Mouse (Mus musculus) liver, embryonic 11.5 days (tissue): ENCODE results near the gene Sfxn5. TPM values are rescaled to one million over a fixed set of nuclear protein-coding genes. Genes with fewer than 3 reads are reported as not detected.
A peak's percentile ranks its signal among the peaks of the same experiment; 100 is the strongest.

Source experiments
- ATAC-seq: fragments of 200-750 bp; cut with Nextera tagmentation; replicated peaks from 2 replicates; pipeline ENCODE4 v1.8.0; 2017; ENCODE audit warnings: moderate number of reproducible peaks, mild to moderate bottlenecking, moderate TSS enrichment, moderate library complexity; ENCODE audit not compliant: low FRiP score
- DNase-seq: peaks from one replicate; pipeline ENCODE4 v3.0.0-alpha.2; 2017; ENCODE audit warnings: low spot score
- H3K27ac ChIP-seq: fragments of 300-500 bp; sonication (generic); 2 replicates; pipeline ENCODE4 v1.5.1; 2014; ENCODE audit warnings: mild to moderate bottlenecking, low read depth, low read length, control low read depth
- H3K27me3 ChIP-seq: fragments of 300-500 bp; sonication (generic); replicated peaks from 2 replicates; pipeline ENCODE4 v1.6.1; 2014; ENCODE audit warnings: low read length, mixed read lengths; ENCODE audit not compliant: control insufficient read depth, insufficient read depth
- H3K36me3 ChIP-seq: fragments of 300-500 bp; sonication (generic); 2 replicates; pipeline ENCODE4 v1.6.1; 2014; ENCODE audit warnings: mild to moderate bottlenecking, low read length, moderate library complexity, mixed read lengths; ENCODE audit not compliant: control insufficient read depth, insufficient read depth
- H3K4me1 ChIP-seq: fragments of 300-500 bp; sonication (generic); replicated peaks from 2 replicates; pipeline ENCODE4 v1.6.1; 2014; ENCODE audit warnings: low read length, mixed read lengths; ENCODE audit not compliant: control insufficient read depth, insufficient read depth
- H3K4me2 ChIP-seq: fragments of 300-500 bp; sonication (generic); 2 replicates; pipeline ENCODE4 v1.6.1; 2014; ENCODE audit warnings: mild to moderate bottlenecking, control low read depth, moderate library complexity
- H3K4me3 ChIP-seq: fragments of 300-500 bp; sonication (generic); 2 replicates; pipeline ENCODE4 v1.5.1; 2014; ENCODE audit warnings: low read depth, low read length, control low read depth
- H3K9ac ChIP-seq: fragments of 300-500 bp; sonication (generic); 2 replicates; pipeline ENCODE4 v1.6.1; 2014; ENCODE audit warnings: low read depth, low read length, control low read depth
- H3K9me3 ChIP-seq: fragments of 300-500 bp; sonication (generic); 2 replicates; pipeline ENCODE4 v1.6.1; 2016; ENCODE audit warnings: low read length, inconsistent platforms, mixed read lengths; ENCODE audit not compliant: control insufficient read depth
- WGBS: fragments of 180-500 bp; shearing (Covaris S2); extraction: QIAGEN DNeasy Blood & Tissue Kit; methylation state at CpG from one replicate; pipeline ENCODE4 v1.1.7; 2014; 5-methylcytosine and 5-hydroxymethylcytosine counted together
- polyA plus RNA-seq: library from polyadenylated mRNA; unstranded; fragments of >200 nt; fragmentation: Nextera tagmentation; extraction: Ambion mirVana; gene quantifications from 2 replicates; pipeline ENCODE4 v1.2.1, GENCODE M21; 2014

Sfxn5 gene
- polyA plus RNA-seq, 1 experiment from 2014 or later: 3.8 TPM

DNA sequence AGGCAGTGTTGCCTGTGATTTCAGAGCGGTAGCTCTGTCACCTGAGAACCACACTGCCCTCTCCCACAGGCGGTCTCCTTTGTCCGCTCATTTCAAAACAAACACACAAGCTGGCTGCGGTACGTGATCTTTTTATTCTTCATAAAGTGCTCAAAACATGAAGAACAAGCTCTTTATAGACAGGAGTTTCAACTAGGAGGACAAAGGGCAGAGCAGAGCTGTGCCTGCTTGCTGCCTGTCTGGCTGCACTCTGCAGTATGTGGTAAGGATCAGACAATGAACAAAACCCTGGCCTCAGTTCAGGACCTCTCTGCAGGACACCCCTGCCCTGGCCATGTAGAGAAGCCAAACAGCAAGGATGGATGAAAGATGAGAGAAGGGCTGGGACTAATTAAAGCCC lies 1.6 kb upstream of the Sfxn5 start:
- 81% methylated on average over 5 of the region's 5 CpGs for WGBS
- H3K4me2 ChIP-seq: no peak overlapping the region
- H3K27me3 ChIP-seq: no peaks in the 10 kb centered on the region; the same call in 1 of the 2 replicates
- DNase-seq (no peak), ATAC-seq (no peak)
- H3K4me3 ChIP-seq: no peak overlapping the region
- H3K4me1 ChIP-seq: peaks cover 7% of the 10 kb centered on the region; the same call in 1 of the 2 replicates
- H3K9me3 ChIP-seq: no peaks in the 10 kb centered on the region
- H3K27ac ChIP-seq: no peak overlapping the region
- H3K36me3 ChIP-seq: no peaks in the 10 kb centered on the region
- H3K9ac ChIP-seq: no peak overlapping the region

DNA sequence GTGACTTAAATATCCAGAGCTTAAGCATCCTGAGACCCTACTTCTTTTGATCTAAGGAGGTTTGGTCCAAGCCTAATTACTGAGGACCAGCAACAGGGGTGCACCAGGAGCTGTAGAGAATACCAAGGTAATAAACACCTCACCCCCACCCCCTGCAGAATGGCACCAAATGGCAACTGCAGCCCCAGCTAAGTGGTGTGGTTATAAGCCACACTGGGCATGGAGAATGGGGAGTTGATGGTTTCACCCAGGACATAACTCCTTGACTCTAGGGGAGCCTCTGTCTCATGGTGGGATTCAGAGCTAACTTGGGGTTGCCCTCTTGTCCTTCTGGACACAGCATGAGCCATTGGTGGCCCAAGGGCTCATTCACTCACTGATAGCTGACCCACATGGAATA lies 1.0 kb upstream of the Sfxn5 start:
- Histone ChIP-seq H3K36me3 (no peaks in the 10 kb centered on the region), H3K9ac (no peak overlapping the region), H3K9me3 (no peaks in the 10 kb centered on the region), H3K4me2 (peak overlapping the region; percentile 80), H3K27ac (no peak overlapping the region), H3K4me3 (no peak overlapping the region; the same call in 1 of the 2 replicates), H3K27me3 (no peaks in the 10 kb centered on the region; the same call in 1 of the 2 replicates), H3K4me1 (peaks cover 7% of the 10 kb centered on the region; the same call in 1 of the 2 replicates)
- ATAC-seq: no peak
- no peak for DNase-seq

DNA sequence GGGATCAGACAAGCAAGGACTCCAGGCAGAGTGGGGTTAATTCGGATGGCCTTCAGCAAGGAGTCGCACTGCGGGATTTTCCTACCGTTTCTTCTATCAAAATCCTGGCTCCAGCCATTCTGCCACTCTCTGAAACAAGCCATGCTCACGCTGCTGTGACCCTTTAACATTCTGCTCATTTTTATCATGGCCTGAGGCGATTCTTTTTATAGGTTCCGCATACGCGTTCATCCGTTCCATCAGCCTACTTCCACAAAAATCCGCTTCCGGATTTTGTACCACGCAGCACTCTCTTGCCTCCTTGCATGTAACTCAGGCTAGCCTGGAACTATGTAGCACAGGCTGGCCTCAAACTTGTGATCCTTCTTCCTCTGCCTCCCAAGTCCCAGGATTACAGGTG lies 510 bp upstream of the Sfxn5 start:
- peak overlapping the region; percentile 80 for H3K4me2 ChIP-seq
- H3K36me3 ChIP-seq: no peaks in the 10 kb centered on the region
- peaks cover 7% of the 10 kb centered on the region; the same call in 1 of the 2 replicates for H3K4me1 ChIP-seq
- H3K27ac ChIP-seq: no peak overlapping the region
- no peaks in the 10 kb centered on the region; the same call in 1 of the 2 replicates for H3K27me3 ChIP-seq
- peak overlapping the region; percentile 83 for H3K9ac ChIP-seq
- 3% methylated on average over 13 of the region's 13 CpGs for WGBS
- peak; percentile 47 for DNase-seq
- no peak for ATAC-seq
- no peaks in the 10 kb centered on the region for H3K9me3 ChIP-seq
- peak overlapping the region; percentile 56 for H3K4me3 ChIP-seq

DNA sequence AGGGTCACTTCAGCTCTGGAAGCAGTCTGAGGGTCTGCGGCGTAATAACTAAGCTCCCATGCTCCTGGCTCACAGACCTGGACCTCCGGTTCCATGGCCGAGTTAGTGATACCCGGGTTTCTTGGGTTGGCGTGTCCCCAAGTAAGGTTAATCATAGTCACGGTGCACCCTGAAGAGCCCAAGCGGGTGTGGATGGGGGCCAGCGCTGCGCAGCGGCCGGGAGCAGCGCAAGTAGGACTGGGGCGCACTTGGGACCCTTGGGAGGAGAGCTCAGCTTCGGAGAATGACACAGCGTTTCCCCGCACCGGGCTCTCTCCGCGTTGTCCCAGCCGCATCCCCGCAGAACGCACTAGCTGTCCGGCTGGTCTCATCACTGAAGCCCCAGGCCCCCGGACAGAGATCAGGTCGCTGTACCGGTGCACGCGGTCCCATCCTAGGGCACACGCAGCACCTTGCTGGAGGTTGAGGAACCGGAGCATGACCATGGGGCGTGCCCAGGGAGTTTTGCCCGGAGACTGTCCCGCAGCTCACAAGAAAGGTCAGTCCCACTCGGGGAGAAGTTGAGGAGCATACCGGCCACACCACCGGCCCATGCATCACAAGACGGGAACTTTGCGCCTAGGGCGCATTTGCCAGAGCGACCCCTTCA lies 747 bp downstream of the Sfxn5 start:
- peak; percentile 47 for ATAC-seq
- under 1% methylated on average over 41 of the region's 41 CpGs for WGBS
- no peak for DNase-seq
- H3K36me3 ChIP-seq: no peaks in the 10 kb centered on the region
- H3K4me1 ChIP-seq: peaks cover 7% of the 10 kb centered on the region; the same call in 1 of the 2 replicates
- no peaks in the 10 kb centered on the region; the same call in 1 of the 2 replicates for H3K27me3 ChIP-seq
- no peaks in the 10 kb centered on the region for H3K9me3 ChIP-seq
- peak overlapping the region; percentile 56 for H3K4me3 ChIP-seq
- peak overlapping the region; percentile 83 for H3K9ac ChIP-seq
- no peak overlapping the region for H3K27ac ChIP-seq
- H3K4me2 ChIP-seq: peak overlapping the region; percentile 80

DNA sequence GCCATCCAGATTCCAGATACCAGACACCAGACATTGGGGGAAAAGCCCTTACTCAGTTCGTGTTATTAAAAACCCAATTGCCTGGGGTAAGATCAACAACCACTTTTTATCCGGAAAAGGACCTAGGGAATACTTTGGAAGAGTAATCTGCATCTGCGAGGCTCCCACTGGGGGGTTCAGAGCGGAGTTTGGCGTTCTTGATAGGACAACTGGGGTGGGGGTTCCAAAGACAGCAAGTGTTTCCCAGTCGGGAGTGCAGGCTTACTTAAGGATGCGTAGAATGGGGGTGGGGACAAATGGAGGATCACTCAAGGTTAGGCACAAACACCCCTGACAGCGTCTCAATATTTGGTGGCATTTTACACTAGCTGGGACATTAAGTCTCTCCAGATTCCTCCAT lies 1.5 kb downstream of the Sfxn5 start:
- peak overlapping the region; percentile 56; the same call in 1 of the 2 replicates for H3K4me3 ChIP-seq
- H3K9ac ChIP-seq: no peak overlapping the region

DNA sequence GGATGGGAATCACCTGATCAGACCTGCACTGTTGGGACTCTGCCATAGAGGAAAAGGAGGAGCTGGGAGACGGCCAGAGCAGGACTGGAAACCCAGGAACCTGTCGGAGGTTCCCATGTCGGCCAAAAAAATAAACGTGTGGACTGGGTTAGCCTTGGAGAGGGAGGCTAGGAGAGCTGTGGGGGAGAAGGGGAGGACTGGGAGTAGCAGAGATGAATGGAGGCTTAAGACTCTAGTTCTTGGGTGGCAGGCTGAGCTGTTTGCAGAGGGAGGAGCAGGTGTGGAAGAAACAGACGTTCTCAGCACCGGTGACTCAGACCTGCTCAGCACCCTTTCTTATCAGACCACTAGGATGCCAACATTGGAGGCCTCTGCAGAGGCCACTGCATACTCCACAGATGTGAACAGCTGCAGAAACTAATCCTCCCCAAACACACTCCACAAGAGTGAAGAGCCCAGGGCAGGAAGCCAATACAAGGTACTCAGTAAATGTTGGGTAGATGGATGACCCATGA lies 1.9 kb downstream of the Sfxn5 start:
- no peak for DNase-seq
- H3K4me1 ChIP-seq: peaks cover 7% of the 10 kb centered on the region; the same call in 1 of the 2 replicates
- H3K27me3 ChIP-seq: no peaks in the 10 kb centered on the region; the same call in 1 of the 2 replicates
- 41% methylated on average over 6 of the region's 6 CpGs for WGBS
- H3K9ac ChIP-seq: no peak overlapping the region
- no peaks in the 10 kb centered on the region for H3K9me3 ChIP-seq
- no peak overlapping the region; the same call in 1 of the 2 replicates for H3K4me2 ChIP-seq
- no peak overlapping the region for H3K27ac ChIP-seq
- H3K4me3 ChIP-seq: no peak overlapping the region
- ATAC-seq: no peak
- H3K36me3 ChIP-seq: no peaks in the 10 kb centered on the region

More for the DNA sequence above, 1.5 kb downstream of the Sfxn5 start:
- 30% methylated on average over 8 of the region's 8 CpGs for WGBS
- peaks cover 7% of the 10 kb centered on the region; the same call in 1 of the 2 replicates for H3K4me1 ChIP-seq
- no peak overlapping the region for H3K27ac ChIP-seq
- H3K27me3 ChIP-seq: no peaks in the 10 kb centered on the region; the same call in 1 of the 2 replicates
- peak overlapping the region; percentile 80 for H3K4me2 ChIP-seq
- H3K9me3 ChIP-seq: no peaks in the 10 kb centered on the region
- ATAC-seq (no peak), DNase-seq (no peak)
- no peaks in the 10 kb centered on the region for H3K36me3 ChIP-seq

DNA sequence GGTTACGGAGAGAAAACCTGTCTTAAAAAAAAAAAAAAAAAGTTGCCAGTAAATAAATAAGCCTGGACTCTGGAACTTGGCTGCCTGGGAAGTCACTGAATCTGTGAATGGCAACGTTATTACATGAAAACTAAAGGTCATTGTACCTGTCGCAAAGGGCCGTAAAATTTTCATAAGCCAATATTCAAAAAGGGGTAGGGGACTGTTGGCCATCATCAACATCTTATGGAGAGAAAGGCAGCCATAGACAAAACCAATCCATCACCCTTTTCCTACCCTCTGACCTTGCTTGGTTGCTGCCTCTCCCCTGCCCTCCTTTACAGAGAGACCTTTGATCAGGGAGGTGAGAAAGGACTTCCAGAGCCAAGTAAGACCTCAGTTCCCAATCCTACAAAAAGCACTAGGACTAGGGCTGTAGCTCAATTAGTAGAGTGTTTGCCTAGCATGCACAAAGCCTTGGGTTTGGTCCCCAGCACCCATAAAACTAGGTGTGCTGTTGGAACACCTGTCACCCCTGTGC lies 3.5 kb downstream of the Sfxn5 start:
- Histone ChIP-seq H3K9me3 (no peaks in the 10 kb centered on the region), H3K36me3 (no peaks in the 10 kb centered on the region), H3K4me3 (no peak overlapping the region), H3K27me3 (no peaks in the 10 kb centered on the region), H3K4me2 (no peak overlapping the region), H3K9ac (no peak overlapping the region), H3K27ac (no peak overlapping the region), H3K4me1 (peaks cover 7% of the 10 kb centered on the region; the same call in 1 of the 2 replicates)
- no peak for DNase-seq
- WGBS: 84% methylated on average over 4 of the region's 4 CpGs
- ATAC-seq: no peak

DNA sequence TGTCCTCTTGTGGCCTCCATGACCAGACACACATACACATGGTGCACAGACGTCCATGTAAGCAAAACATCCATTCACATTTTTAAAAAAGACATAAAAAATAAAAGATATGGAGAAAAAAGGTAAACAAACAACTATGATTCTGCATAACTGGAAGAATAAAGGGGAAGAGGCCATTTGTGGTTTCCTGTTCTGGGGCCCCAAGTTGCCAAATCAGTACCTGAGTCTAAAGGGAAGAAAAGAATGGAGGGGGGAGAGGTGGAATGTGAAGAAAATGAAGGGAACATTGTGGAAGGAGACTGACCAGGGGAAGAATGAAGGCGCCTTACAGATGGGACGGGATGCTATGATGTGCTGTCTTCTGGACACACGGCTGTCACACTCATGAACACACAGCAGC lies 6.7 kb downstream of the Sfxn5 start:
- no peak overlapping the region for H3K4me2 ChIP-seq
- no peaks in the 10 kb centered on the region for H3K27me3 ChIP-seq
- no peak overlapping the region for H3K27ac ChIP-seq
- no peak overlapping the region for H3K4me3 ChIP-seq
- peaks cover under 1% of the 10 kb centered on the region; the same call in 1 of the 2 replicates for H3K4me1 ChIP-seq
- no peaks in the 10 kb centered on the region for H3K9me3 ChIP-seq
- no peaks in the 10 kb centered on the region for H3K36me3 ChIP-seq
- ATAC-seq (no peak), DNase-seq (no peak)
- no peak overlapping the region for H3K9ac ChIP-seq
- 78% methylated on average over 4 of the region's 4 CpGs for WGBS
